Mouse (Mus musculus): Measurements from ENCODE around the gene Ywhag.

DNA sequence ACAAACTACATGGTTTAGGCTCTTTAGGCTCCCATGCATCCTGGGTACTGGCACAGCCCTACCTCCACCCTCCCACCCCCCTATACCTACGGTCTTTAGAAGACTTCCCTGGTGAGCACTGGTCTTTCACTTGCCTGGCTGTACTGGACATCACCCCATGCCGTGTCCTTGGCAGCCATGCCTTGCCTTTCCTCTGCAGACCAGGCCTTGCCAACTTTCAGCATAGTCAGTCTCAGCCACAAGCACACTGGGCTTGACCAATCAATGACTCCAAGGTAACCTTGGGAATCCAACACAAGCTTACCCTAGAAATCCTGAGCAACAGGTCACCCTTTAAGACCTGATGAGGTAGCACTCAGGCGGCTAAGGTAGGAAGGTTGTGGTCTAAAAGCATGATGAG is 17.8 kb downstream of the Ywhag start:
- no peak for TF ChIP-seq POLR2A (IDR thresholded peaks at IDR 0.05; ENCODE audit: borderline replicate concordance, extremely low read depth, insufficient read depth, insufficient read length, poor library complexity, severe bottlenecking)
- TF ChIP-seq CTCF (IDR thresholded peaks at IDR 0.05; ENCODE audit: borderline replicate concordance, extremely low read depth, insufficient read depth, insufficient read length), result no peak

Measured in brain, embryonic 14.5 days (tissue).